Mouse (Mus musculus) hindbrain, embryonic 14.5 days (tissue): ENCODE results near the gene Psg25. TPM values are rescaled to one million over a fixed set of nuclear protein-coding genes. Genes with fewer than 3 reads are reported as not detected.

Experiments used
- polyA plus RNA-seq: library from polyadenylated mRNA; unstranded; fragments of >200 nt; fragmentation: Nextera tagmentation; extraction: Ambion mirVana; gene quantifications from 2 replicates; pipeline ENCODE4 v1.2.1, GENCODE M21; 2014

Psg25 gene
- polyA plus RNA-seq, 1 experiment from 2014 or later = not detected

Other genes with a start within 250 kb of the Psg25 start
- not detected in 2 replicates for gene Psg18, start 177.3 kb downstream of the Psg25 start, polyA plus RNA-seq
- gene Psg28, start 100.2 kb downstream of the Psg25 start, polyA plus RNA-seq = not detected in 2 replicates
- gene Psg26, start 48.1 kb downstream of the Psg25 start, polyA plus RNA-seq = not detected in 2 replicates
- not detected in 2 replicates for gene Psg27, start 35.0 kb upstream of the Psg25 start, polyA plus RNA-seq
- gene Psg23, start 84.2 kb upstream of the Psg25 start, polyA plus RNA-seq = not detected in 2 replicates
- not detected in 2 replicates for gene Psg21, start 124.5 kb upstream of the Psg25 start, polyA plus RNA-seq
- not detected in 2 replicates for gene Psg20, start 153.9 kb upstream of the Psg25 start, polyA plus RNA-seq
- not detected in 2 replicates for gene Psg22, start 185.8 kb upstream of the Psg25 start, polyA plus RNA-seq